Mouse (Mus musculus) liver, adult 2 months (tissue): ENCODE results near the gene Anxa3. TPM values are rescaled to one million over a fixed set of nuclear protein-coding genes. Genes with fewer than 3 reads are reported as not detected.

Experiments
- DNase-seq: peaks from one replicate; pipeline ENCODE4 v3.0.0-alpha.2; 2011; ENCODE audit warnings: low read depth, low spot score; ENCODE audit errors: extremely low read depth
- H3K27ac ChIP-seq: fragments of 200-500 bp; replicated peaks from 2 replicates; pipeline ENCODE4 v1.5.1; 2012; ENCODE audit warnings: low read depth, mild to moderate bottlenecking, control low read depth, inconsistent platforms, low read length; ENCODE audit not compliant: insufficient read depth
- H3K27me3 ChIP-seq: fragments of 200-500 bp; 2 replicates; pipeline ENCODE4 v1.6.1; 2012; ENCODE audit warnings: mild to moderate bottlenecking, moderate library complexity, low read length, inconsistent platforms; ENCODE audit not compliant: control insufficient read depth, insufficient read depth
- H3K36me3 ChIP-seq: fragments of 200-500 bp; 2 replicates; pipeline ENCODE4 v1.6.1; 2012; ENCODE audit warnings: low read length, inconsistent platforms; ENCODE audit not compliant: control insufficient read depth, insufficient read depth
- H3K4me1 ChIP-seq: fragments of 200-500 bp; 2 replicates; pipeline ENCODE4 v1.6.1; 2011; ENCODE audit warnings: low read length; ENCODE audit not compliant: control insufficient read depth, insufficient read depth
- H3K4me3 ChIP-seq: fragments of 200-500 bp; 2 replicates; pipeline ENCODE4 v1.5.1; 2011; ENCODE audit warnings: low read depth, mild to moderate bottlenecking, control low read depth, low read length, moderate library complexity; ENCODE audit not compliant: insufficient read depth
- H3K79me2 ChIP-seq: fragments of 200-500 bp; 2 replicates; pipeline ENCODE4 v1.6.1; 2012; ENCODE audit warnings: inconsistent platforms, mild to moderate bottlenecking, low read length, moderate library complexity; ENCODE audit not compliant: control insufficient read depth, insufficient read depth
- H3K9ac ChIP-seq: fragments of 200-500 bp; 2 replicates; pipeline ENCODE4 v1.6.1; 2012; ENCODE audit warnings: low read depth, mild to moderate bottlenecking, control low read depth, inconsistent platforms, low read length
- CTCF ChIP-seq: fragments of 200-500 bp; IDR thresholded peaks from 2 replicates; pipeline ENCODE4 v1.5.1; 2011; ENCODE audit warnings: low read depth, low read length, control low read depth
- POLR2A ChIP-seq: fragments of 200-500 bp; IDR thresholded peaks from 2 replicates; pipeline ENCODE4 v1.6.1; 2011; ENCODE audit warnings: low read length, control low read depth; ENCODE audit not compliant: insufficient read depth; ENCODE audit errors: extremely low read depth
- WGBS: fragments of 180-500 bp; shearing (Covaris S2); methylation state at CpG from one replicate; pipeline ENCODE4 v1.1.7; 2018; 5-methylcytosine and 5-hydroxymethylcytosine counted together
- polyA plus RNA-seq: library from polyadenylated mRNA; depleted of rRNA; stranded (reverse); fragments of >200 nt; gene quantifications from 2 replicates; pipeline ENCODE4 v1.2.3, GENCODE M21; 2012
- total RNA-seq: library from RNA; depleted of rRNA; stranded (reverse); fragments of >200 nt; gene quantifications from 2 replicates; pipeline ENCODE4 v1.2.3, GENCODE M21; 2014

Gene Anxa3
- total and polyA plus RNA-seq, 2 experiments, result 1.5 to 7.8 TPM

GRCm38 (mm10) chr5:96797465-96797864, 4.3 kb downstream of the Anxa3 start:
- Histone ChIP-seq H3K4me3 (no peak overlapping the region), H3K27ac (no peak overlapping the region), H3K4me1 (no peaks in the 10 kb centered on the region), H3K36me3 (no peaks in the 10 kb centered on the region), H3K9ac (no peak overlapping the region), H3K79me2 (no peaks in the 10 kb centered on the region), H3K27me3 (no peaks in the 10 kb centered on the region)
- DNase-seq, result no peak
- 94% methylated on average over 6 of the region's 6 CpGs for WGBS
- TF ChIP-seq POLR2A (no peak), CTCF (no peak)

GRCm38 (mm10) chr5:96799165-96799564, 6.0 kb downstream of the Anxa3 start:
- Histone ChIP-seq H3K27me3 (no peaks in the 10 kb centered on the region), H3K27ac (no peak overlapping the region), H3K4me1 (peaks cover 2% of the 10 kb centered on the region; the same call in 1 of the 2 replicates), H3K79me2 (no peaks in the 10 kb centered on the region), H3K36me3 (no peaks in the 10 kb centered on the region), H3K9ac (no peak overlapping the region), H3K4me3 (no peak overlapping the region)
- 90% methylated on average over 9 of the region's 9 CpGs for WGBS
- TF ChIP-seq CTCF (no peak), POLR2A (no peak)
- DNase-seq, result no peak

GRCm38 (mm10) chr5:96799969-96800368, 6.8 kb downstream of the Anxa3 start:
- Histone ChIP-seq H3K27me3 (no peaks in the 10 kb centered on the region), H3K36me3 (no peaks in the 10 kb centered on the region), H3K79me2 (no peaks in the 10 kb centered on the region), H3K4me3 (no peak overlapping the region), H3K27ac (no peak overlapping the region), H3K4me1 (peaks cover 2% of the 10 kb centered on the region; the same call in 1 of the 2 replicates), H3K9ac (no peak overlapping the region)
- 67% methylated on average over 9 of the region's 9 CpGs for WGBS
- peak; percentile 56 for DNase-seq
- TF ChIP-seq POLR2A (no peak), CTCF (no peak)

- WGBS, result 65% methylated on average over 7 of the region's 7 CpGs
Observed at GRCm38 (mm10) chr5:96802185-96802584, 9.0 kb downstream of the Anxa3 start.

GRCm38 (mm10) chr5:96803091-96803490, 10.0 kb downstream of the Anxa3 start:
- Histone ChIP-seq H3K9ac (no peak overlapping the region), H3K79me2 (no peaks in the 10 kb centered on the region), H3K27ac (no peak overlapping the region), H3K27me3 (no peaks in the 10 kb centered on the region), H3K4me3 (no peak overlapping the region), H3K4me1 (peaks cover 2% of the 10 kb centered on the region; the same call in 1 of the 2 replicates), H3K36me3 (no peaks in the 10 kb centered on the region)
- no peak for DNase-seq
- TF ChIP-seq POLR2A, result no peak
- 66% methylated on average over 3 of the region's 3 CpGs for WGBS

More at GRCm38 (mm10) chr5:96802185-96802584, 9.0 kb downstream of the Anxa3 start:
- no peak overlapping the region for H3K9ac ChIP-seq
- TF ChIP-seq POLR2A, result no peak
- no peak for TF ChIP-seq CTCF
- no peak overlapping the region for H3K27ac ChIP-seq
- H3K4me3 ChIP-seq, result no peak overlapping the region
- H3K4me1 ChIP-seq, result peaks cover 2% of the 10 kb centered on the region; the same call in 1 of the 2 replicates
- no peaks in the 10 kb centered on the region for H3K27me3 ChIP-seq
- DNase-seq, result no peak
- no peaks in the 10 kb centered on the region for H3K36me3 ChIP-seq
- no peaks in the 10 kb centered on the region for H3K79me2 ChIP-seq

GRCm38 (mm10) chr5:96804304-96804703, 11.2 kb downstream of the Anxa3 start:
- no peaks in the 10 kb centered on the region for H3K36me3 ChIP-seq
- no peak for DNase-seq
- no peak overlapping the region for H3K4me3 ChIP-seq
- WGBS, result 72% methylated on average over 4 of the region's 4 CpGs
- H3K4me1 ChIP-seq, result peaks cover 2% of the 10 kb centered on the region; the same call in 1 of the 2 replicates
- H3K27ac ChIP-seq, result no peak overlapping the region
- no peak overlapping the region for H3K9ac ChIP-seq
- TF ChIP-seq CTCF (no peak), POLR2A (no peak)
- no peaks in the 10 kb centered on the region for H3K27me3 ChIP-seq
- H3K79me2 ChIP-seq, result no peaks in the 10 kb centered on the region
